Mouse (Mus musculus): ENCODE measurements at regions not wholly inside any gene's neighbourhood (a gene's known extent, or its start where the extent isn't known, plus 50 kb on each side); places are given as distances from the start of the nearest gene placed in this dataset.

DNA sequence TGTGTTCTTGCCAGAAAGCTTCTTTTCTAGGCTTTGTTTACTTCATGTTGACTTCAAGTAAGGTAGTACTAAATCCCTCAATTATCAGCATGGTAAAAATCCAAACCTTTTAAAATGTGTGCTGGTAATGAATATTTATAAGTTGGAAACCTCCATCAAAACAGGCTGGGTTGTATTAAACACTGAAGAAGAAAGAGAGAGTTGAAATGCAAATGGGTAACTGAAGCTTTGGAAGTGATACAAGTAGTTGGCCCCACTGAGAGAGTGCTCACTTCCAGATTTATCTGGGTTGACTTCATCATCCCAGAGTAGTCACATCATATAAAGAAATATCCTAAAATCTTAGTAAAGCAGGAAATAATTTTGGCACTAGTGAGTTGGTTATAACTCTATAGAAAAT, 902.7 kb upstream of the Nrxn1 start:
- Histone ChIP-seq H3K4me3 (ENCODE audit: control insufficient read depth in 1 of 2, insufficient read depth in 1 of 2, low read depth in 2 of 2, low read length in 2 of 2) (no peak overlapping the region), H3K9ac (ENCODE audit: control insufficient read depth, low read depth, low read length, poor library complexity, severe bottlenecking) (no peak overlapping the region), H3K36me3 (ENCODE audit: control insufficient read depth in 1 of 2, insufficient read depth in 2 of 2, low read length in 2 of 2) (no peaks in the 10 kb centered on the region; a peak in 1 of 4 replicates), H3K79me2 (ENCODE audit: control insufficient read depth, insufficient read depth, low read length, poor library complexity) (no peaks in the 10 kb centered on the region), H3K9me3 (replicated peaks; ENCODE audit: insufficient read depth, low read length) (no peaks in the 10 kb centered on the region), H3K27me3 (ENCODE audit: control insufficient read depth in 1 of 2, insufficient read depth in 2 of 2, low read length in 2 of 2) (no peaks in the 10 kb centered on the region), H3K4me1 (ENCODE audit: control insufficient read depth in 1 of 2, insufficient read depth in 2 of 2, low read length in 2 of 2) (no peaks in the 10 kb centered on the region), H3K27ac (ENCODE audit: control insufficient read depth, low read depth, low read length) (no peak overlapping the region)
- TF ChIP-seq RCOR1 (IDR thresholded peaks at IDR 0.05; ENCODE audit: low read depth, low read length) (no peak), GABPA (IDR thresholded peaks at IDR 0.05; ENCODE audit: low read depth, low read length) (no peak), MYC (IDR thresholded peaks at IDR 0.05; ENCODE audit: low read depth, low read length) (no peak), TBP (IDR thresholded peaks at IDR 0.05; ENCODE audit: low read depth, low read length) (no peak), MYB (IDR thresholded peaks at IDR 0.05; ENCODE audit: low read depth, low read length) (no peak), USF1 (IDR thresholded peaks at IDR 0.05; ENCODE audit: low read depth, low read length) (no peak), MXI1 (IDR thresholded peaks at IDR 0.05; ENCODE audit: low read depth, low read length) (no peak), NELFE (IDR thresholded peaks at IDR 0.05; ENCODE audit: low read depth, low read length) (no peak), GATA1 (IDR thresholded peaks at IDR 0.05; ENCODE audit: low read depth, low read length) (no peak), HCFC1 (IDR thresholded peaks at IDR 0.05; ENCODE audit: low read depth, low read length) (no peak), MEF2A (IDR thresholded peaks at IDR 0.05; ENCODE audit: extremely low read depth, insufficient replicate concordance, low read depth, low read length, poor library complexity, severe bottlenecking) (no peak), POLR2AphosphoS5 (IDR thresholded peaks at IDR 0.05; ENCODE audit: borderline replicate concordance, low read depth, low read length) (no peak), USF2 (IDR thresholded peaks at IDR 0.05; ENCODE audit: borderline replicate concordance in 1 of 2, insufficient read depth in 1 of 2, low read depth in 1 of 2, low read length in 2 of 2) (no peak), NRF1 (IDR thresholded peaks at IDR 0.05; ENCODE audit: insufficient read depth, low read depth, low read length, poor library complexity, severe bottlenecking) (no peak), UBTF (IDR thresholded peaks at IDR 0.05; ENCODE audit: borderline replicate concordance, insufficient read depth, low read depth, low read length) (no peak), CHD2 (IDR thresholded peaks at IDR 0.05; ENCODE audit: low read length) (no peak)
- no peak for DNase-seq (ENCODE audit: low read depth, low spot score)

DNA sequence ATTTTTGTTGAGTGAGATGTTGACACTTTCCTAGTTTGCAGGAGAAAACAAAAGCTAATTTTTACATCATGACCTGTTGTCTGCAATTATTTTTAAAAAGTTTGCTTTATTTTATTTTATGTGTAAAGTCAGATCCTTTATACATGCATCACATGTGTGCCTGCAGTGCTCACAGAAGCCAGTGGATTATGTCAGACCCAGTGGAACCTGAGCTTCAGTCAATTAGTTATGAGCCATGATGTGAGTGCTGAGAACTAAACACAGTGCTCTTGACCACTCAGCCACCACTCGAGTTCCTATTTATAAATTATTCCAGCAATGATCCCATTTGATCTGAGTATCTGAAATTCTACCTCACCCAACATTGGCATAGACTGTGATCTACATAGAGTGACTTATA, 902.2 kb upstream of the Nrxn1 start:
- no peak overlapping the region for H3K9ac ChIP-seq (ENCODE audit: control insufficient read depth, low read depth, low read length, poor library complexity, severe bottlenecking)
- H3K79me2 ChIP-seq (ENCODE audit: control insufficient read depth, insufficient read depth, low read length, poor library complexity) = no peaks in the 10 kb centered on the region
- H3K4me1 ChIP-seq (ENCODE audit: control insufficient read depth in 1 of 2, insufficient read depth in 2 of 2, low read length in 2 of 2) = no peaks in the 10 kb centered on the region
- no peak overlapping the region for H3K27ac ChIP-seq (ENCODE audit: control insufficient read depth, low read depth, low read length)
- DNase-seq (ENCODE audit: low read depth, low spot score) = no peak
- no peak for TF ChIP-seq TBP (IDR thresholded peaks at IDR 0.05; ENCODE audit: low read depth, low read length)
- TF ChIP-seq JUND (IDR thresholded peaks at IDR 0.05; ENCODE audit: low read depth, low read length) = no peak
- TF ChIP-seq BHLHE40 (IDR thresholded peaks at IDR 0.05; ENCODE audit: borderline replicate concordance, low read depth, low read length) = no peak
- TF ChIP-seq MAX (IDR thresholded peaks at IDR 0.05; ENCODE audit: low read length) = no peak
- no peak for TF ChIP-seq MYC (IDR thresholded peaks at IDR 0.05; ENCODE audit: low read depth, low read length)
- TF ChIP-seq HCFC1 (IDR thresholded peaks at IDR 0.05; ENCODE audit: low read depth, low read length) = no peak
- no peak for TF ChIP-seq NELFE (IDR thresholded peaks at IDR 0.05; ENCODE audit: low read depth, low read length)
- no peak for TF ChIP-seq MYB (IDR thresholded peaks at IDR 0.05; ENCODE audit: low read depth, low read length)
- no peak for TF ChIP-seq UBTF (IDR thresholded peaks at IDR 0.05; ENCODE audit: borderline replicate concordance, insufficient read depth, low read depth, low read length)
- no peak for TF ChIP-seq ELF1 (IDR thresholded peaks at IDR 0.05; ENCODE audit: low read depth, low read length)
- no peak for TF ChIP-seq MXI1 (IDR thresholded peaks at IDR 0.05; ENCODE audit: low read depth, low read length)
- no peak for TF ChIP-seq MEF2A (IDR thresholded peaks at IDR 0.05; ENCODE audit: extremely low read depth, insufficient replicate concordance, low read depth, low read length, poor library complexity, severe bottlenecking)
- no peak for TF ChIP-seq KAT2A (conservative IDR thresholded peaks at IDR 0.05; ENCODE audit: low read depth, low read length)
- no peak for TF ChIP-seq SMC3 (IDR thresholded peaks at IDR 0.05; ENCODE audit: low read depth, low read length)
- no peak for TF ChIP-seq GATA1 (IDR thresholded peaks at IDR 0.05; ENCODE audit: low read depth, low read length)
- TF ChIP-seq CHD1 (IDR thresholded peaks at IDR 0.05; ENCODE audit: low read depth, low read length) = no peak
- H3K27me3 ChIP-seq (ENCODE audit: control insufficient read depth in 1 of 2, insufficient read depth in 2 of 2, low read length in 2 of 2) = no peaks in the 10 kb centered on the region
- no peaks in the 10 kb centered on the region; a peak in 1 of 4 replicates for H3K36me3 ChIP-seq (ENCODE audit: control insufficient read depth in 1 of 2, insufficient read depth in 2 of 2, low read length in 2 of 2)
- H3K4me3 ChIP-seq (ENCODE audit: control insufficient read depth in 1 of 2, insufficient read depth in 1 of 2, low read depth in 2 of 2, low read length in 2 of 2) = no peak overlapping the region
- H3K9me3 ChIP-seq (replicated peaks; ENCODE audit: insufficient read depth, low read length) = no peaks in the 10 kb centered on the region
